Mouse (Mus musculus): ENCODE results near the gene Mtif2.

Mtif2 gene

GRCm38 (mm10) chr11:29549425-29549778 lies 23.2 kb downstream of the Mtif2 start:
- DNase-seq (ENCODE audit: low spot score in 2 of 2): no peak

- DNase-seq (ENCODE audit: low spot score in 2 of 2): no peak
Observed at GRCm38 (mm10) chr11:29560452-29560851, 34.2 kb downstream of the Mtif2 start.

DNA sequence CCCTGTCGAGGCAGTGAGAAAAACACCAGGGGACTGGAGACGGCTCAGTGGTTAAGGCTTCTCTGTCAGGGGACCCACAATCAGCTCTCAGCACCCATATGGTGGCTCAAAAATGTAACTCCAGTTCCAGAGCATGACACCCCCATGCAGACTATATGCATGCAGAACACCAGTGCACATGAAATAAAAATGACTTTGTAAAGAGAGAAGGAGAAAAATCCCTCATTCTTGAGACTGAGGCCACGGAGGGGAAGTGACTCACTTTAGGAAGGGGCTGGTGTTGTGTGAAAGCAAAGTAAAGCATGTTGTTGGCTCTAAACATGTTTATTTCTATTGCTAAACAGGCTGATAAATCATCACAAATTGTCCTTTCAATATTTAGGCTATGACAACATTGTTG lies 34.8 kb downstream of the Mtif2 start:
- DNase-seq (ENCODE audit: low spot score in 2 of 2): no peak

GRCm38 (mm10) chr11:29563406-29563805 lies 37.2 kb downstream of the Mtif2 start:
- no peak for DNase-seq (ENCODE audit: low spot score in 2 of 2)

GRCm38 (mm10) chr11:29571536-29571935 lies 45.3 kb downstream of the Mtif2 start:
- DNase-seq (ENCODE audit: low spot score in 2 of 2): no peak

DNA sequence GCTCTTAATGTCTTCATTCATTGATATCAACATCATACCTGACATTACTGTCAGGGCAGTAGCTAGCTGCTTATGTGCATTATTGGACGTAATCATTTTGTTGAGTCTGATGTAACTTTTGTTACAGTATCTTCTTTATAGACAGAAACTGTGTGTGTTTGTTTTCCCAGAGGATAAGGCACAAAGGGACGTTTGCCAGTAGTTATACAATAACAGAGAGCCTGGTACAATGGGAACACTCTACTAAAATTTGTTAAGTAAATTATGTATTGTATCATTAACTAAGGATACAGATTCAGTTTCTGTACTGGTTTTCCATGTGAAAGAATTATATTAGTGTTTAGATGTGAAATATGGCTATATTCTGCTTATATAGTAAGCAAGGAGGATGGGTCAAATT lies 46.4 kb downstream of the Mtif2 start:
- DNase-seq (ENCODE audit: low spot score in 2 of 2): no peak

GRCm38 (mm10) chr11:29579610-29580009 lies 53.4 kb downstream of the Mtif2 start:
- no peak for DNase-seq (ENCODE audit: low spot score in 2 of 2)
